Mouse (Mus musculus): ENCODE measurements around the gene Ano10.

Ano10 gene

DNA sequence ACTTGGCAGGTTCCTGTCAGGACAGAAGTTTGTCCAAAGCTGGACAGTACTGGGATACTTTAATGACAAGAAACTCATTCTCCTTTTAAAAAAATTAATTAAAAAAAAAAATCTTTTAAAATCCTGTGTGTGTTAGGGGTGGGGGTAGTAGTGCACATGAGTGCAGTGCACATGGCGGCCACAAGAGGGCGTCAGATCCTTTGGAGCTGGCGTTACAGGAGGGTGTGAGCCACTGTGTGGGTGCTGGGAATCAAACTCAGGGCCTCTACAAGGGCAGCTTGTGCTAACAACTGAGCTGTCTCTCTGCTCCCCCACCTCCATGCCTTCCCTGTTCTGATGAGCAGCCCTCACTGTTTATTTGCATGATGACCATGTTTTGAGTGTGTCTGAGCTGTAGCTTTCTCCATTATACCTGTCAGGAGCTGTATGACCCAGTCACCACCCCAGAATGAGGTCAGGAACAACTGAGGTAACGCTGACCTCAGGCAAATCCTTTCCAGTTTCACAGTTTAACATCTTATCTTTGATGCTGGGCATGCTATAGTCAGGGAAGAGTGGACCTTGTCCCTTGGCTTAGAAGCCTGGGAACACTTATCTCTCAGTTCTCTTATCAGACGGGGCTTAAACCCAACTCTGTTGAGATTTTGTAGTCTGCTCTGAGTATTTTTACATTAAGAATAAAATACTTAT is 137.7 kb downstream of the Ano10 start:
- DNase-seq (ENCODE audit: low spot score) = no peak

DNA sequence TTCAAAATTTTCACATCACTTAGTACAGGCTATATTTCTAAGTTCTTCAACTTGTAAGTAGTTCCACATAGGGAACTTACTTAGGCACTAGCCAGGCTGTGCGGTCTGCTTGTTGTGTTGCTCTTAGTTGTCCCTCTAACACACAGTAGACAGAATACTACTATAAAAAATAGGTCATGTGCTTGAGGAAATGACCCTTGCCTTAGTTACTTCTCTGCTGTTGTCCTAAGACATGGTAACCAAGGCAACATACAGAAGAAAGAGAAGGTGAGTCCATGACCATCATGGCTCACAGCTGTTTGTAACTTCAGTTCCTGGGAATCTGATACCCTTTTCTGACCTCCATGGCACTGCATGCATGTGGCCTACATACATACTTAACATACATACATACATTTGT is 139.0 kb downstream of the Ano10 start:
- no peak for DNase-seq (ENCODE audit: low spot score)

DNA sequence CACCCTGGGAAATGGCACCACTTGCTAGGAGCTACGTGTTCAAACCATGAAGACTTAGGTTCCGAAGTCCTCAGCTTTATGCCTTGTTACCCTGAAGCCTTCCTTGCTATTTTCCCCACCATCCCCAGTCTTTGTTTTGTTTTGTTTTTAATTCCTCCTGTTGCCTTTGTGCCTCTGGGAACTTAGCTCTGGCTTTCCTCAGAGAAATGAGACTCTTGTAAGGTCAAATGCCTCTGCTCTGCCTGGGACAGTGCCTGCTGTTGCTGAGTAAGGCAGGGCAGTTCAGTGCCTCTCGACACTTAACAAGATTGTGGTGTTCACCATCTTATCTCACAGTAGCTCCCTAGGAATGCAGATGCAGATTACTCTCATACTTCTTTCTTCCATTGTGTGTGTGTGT is 140.8 kb downstream of the Ano10 start:
- DNase-seq (ENCODE audit: low spot score) = no peak

GRCm38 (mm10) chr9:122152501-122152900 is 141.7 kb downstream of the Ano10 start:
- no peak for DNase-seq (ENCODE audit: low spot score)

DNA sequence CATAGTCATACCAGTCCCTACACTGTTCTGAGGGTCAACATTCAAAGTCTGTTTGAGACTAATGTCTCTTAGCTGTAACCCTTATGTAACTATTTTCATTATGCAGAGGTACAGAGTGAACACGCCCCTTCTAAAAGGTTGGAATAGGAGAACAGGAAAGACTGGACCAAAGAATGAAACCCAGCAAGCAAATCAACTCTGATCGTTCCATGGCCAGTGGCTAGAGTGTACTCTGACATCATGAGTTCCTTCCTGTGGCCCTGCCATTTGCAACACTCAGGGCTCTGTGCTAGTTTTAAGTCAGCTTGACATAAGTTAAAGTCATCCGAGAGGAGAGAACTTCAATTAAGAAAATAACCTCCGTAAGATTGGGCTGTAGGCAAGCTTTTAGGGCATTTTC is 142.2 kb downstream of the Ano10 start:
- DNase-seq (ENCODE audit: low spot score) = no peak

- DNase-seq (ENCODE audit: low spot score) = no peak
These were observed 144.0 kb downstream of the Ano10 start for GRCm38 (mm10) chr9:122149997-122150826.

- no peak for DNase-seq (ENCODE audit: low spot score)
These were observed 145.9 kb downstream of the Ano10 start for GRCm38 (mm10) chr9:122148356-122148755.

GRCm38 (mm10) chr9:122146124-122146870 is 147.9 kb downstream of the Ano10 start:
- no peak for DNase-seq (ENCODE audit: low spot score)

GRCm38 (mm10) chr9:122145677-122146076 is 148.5 kb downstream of the Ano10 start:
- DNase-seq (ENCODE audit: low spot score) = no peak

GRCm38 (mm10) chr9:122144776-122145175 is 149.4 kb downstream of the Ano10 start:
- no peak for DNase-seq (ENCODE audit: low spot score)

DNA sequence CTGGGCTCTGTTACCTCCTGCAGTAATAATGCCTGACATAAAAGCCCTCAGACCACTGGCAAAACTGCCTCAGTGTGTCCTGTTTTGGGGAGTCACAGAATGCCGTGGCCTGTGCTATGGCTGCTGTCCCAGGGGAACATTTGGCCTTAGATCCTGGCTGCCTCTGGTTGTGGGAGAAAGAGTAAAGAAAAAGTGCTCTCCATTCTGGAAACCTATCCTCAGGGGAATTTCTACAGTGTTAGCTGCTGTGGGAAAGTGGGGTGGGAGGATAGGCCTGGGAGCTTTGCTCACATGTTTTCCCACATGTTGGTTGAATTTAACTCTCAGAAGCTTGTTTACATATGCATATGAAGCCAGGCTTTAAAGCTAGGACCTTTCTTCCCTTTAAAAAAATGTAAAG is 151.0 kb downstream of the Ano10 start:
- DNase-seq (ENCODE audit: low spot score) = no peak

DNA sequence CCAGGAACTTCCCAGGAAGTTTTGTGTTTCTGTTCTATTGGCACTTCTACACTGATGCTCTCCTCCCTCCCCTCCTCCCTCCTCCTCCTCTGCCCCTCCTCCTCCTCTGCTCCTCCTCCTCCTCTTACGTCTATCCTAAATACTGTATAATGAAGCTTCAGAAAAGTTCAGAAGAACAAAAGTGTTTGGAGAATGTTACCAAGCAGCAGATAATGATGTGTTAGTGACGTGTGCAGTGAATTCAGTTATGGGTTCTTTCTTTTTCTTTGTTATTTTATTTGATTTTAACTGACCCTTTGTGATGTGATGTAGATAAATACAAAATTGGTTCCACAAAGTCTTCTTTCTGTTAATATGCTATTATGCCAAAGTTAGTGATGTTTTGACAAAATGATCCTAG is 155.0 kb downstream of the Ano10 start:
- DNase-seq (ENCODE audit: low spot score) = no peak

GRCm38 (mm10) chr9:122138371-122139029 is 155.7 kb downstream of the Ano10 start:
- no peak for DNase-seq (ENCODE audit: low spot score)

GRCm38 (mm10) chr9:122137960-122138359 is 156.3 kb downstream of the Ano10 start:
- no peak for DNase-seq (ENCODE audit: low spot score)

DNA sequence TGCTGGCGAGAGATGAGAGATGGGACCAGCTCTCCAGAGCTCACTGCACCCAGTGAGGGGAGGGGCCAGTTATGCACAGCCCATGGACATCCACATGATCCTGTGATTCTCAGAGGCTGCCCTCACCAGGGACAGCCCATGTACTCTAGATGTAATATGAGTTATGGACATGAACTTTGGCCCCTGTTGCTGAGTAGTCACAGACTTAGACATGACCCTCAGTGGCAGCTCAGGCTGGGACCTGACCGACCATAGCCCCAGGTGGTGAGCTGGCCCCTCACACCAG is 158.4 kb downstream of the Ano10 start:
- no peak for DNase-seq (ENCODE audit: low spot score)

- no peak for DNase-seq (ENCODE audit: low spot score)
These were observed 158.9 kb downstream of the Ano10 start for GRCm38 (mm10) chr9:122135095-122135884.

GRCm38 (mm10) chr9:122132145-122132544 is 162.1 kb downstream of the Ano10 start:
- DNase-seq (ENCODE audit: low spot score) = no peak

DNA sequence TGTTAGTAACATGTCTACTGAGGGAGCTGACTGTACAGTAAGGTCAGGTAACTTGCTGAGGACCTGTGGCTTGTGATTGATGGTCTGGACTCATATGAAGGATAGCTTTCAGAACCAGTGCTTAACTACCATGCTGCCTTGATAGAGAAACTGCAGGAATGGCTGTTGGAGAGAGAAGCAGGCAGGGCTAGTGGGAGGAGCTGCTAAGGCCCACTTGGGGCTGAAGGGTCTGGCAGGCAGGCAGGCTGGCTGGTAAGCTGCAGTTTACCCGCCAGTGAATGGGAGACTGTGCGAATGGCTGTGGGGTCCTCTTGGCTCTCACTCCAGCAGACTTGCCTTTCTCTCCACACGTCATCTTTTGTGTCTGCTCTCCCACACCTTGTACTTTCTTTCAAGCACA is 163.6 kb downstream of the Ano10 start:
- no peak for DNase-seq (ENCODE audit: low spot score)

DNA sequence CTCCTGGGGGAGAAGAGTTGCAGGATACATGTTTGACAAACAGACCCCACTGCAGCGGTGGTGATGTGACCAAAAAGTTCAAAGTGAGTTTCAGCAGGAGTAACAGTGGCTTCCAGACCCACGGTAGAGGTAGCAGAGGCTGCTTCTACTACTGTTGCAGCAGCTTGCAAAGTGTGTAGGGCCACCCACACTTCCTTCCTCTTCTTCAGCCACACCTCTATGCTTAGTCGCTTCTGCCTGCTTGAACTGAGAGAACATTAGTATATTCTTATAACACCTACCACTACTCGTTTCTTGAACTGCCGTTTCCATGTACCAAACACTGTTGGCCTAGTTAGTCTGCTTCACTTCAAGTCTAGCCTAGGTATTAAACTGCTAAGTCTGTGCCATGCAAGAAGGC is 165.5 kb downstream of the Ano10 start:
- DNase-seq (ENCODE audit: low spot score) = no peak

DNA sequence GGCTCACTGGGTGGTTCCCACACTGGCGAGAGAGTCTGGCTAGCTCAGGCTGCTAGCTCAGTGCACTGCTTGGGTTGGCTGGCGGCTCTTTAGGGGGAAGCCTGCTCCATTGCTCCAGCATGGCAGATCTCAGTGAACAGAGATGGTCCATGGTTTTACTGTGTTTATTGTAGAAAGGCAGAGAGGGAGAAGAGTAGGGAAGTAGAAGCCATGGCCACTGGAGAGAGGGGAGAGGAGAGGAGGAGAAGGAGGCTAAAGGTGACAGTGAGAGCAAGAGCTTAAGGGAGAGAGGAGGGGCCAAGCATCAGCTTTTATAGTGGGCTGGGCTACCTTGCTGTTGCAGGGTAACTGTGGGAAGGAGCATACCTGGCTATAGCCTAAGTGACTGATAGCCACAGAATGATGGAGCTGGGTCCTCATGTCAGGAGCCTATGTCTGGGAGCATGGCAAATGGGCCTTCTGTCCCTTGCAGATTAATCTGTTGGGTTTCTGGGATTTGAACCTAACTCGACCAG is 166.9 kb downstream of the Ano10 start:
- no peak for DNase-seq (ENCODE audit: low spot score)

DNA sequence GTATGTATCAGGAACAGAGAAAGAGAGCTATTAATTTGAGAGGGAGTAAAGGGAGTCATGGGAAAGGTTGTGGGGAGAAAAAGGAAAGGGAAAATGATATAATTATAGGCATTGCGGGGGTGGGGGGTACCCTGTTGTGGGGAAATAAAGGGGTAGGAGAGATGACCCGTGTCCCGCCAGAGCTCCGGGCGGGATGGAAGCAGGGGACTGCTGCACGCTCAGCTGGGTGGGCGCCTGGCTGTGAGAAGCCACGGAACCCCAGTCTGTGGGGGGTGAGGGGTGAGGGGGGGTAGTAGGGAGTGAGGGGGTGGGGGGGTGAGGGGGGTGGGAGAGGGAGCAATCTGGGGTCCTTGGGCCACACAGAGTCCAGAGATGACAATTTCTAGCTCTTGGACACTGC is 167.4 kb downstream of the Ano10 start:
- no peak for DNase-seq (ENCODE audit: low spot score)
